Mouse (Mus musculus): Measurements from ENCODE around the gene Shisa4. TPM values are rescaled to one million over a fixed set of nuclear protein-coding genes. Genes with fewer than 3 reads are reported as not detected.

The Shisa4 gene
- polyA plus RNA-seq, 1 experiment from 2014 or later, result 119 TPM

GRCm38 (mm10) chr1:135359071-135359470, 16.0 kb downstream of the Shisa4 start:
- no peak overlapping the region for H3K9ac ChIP-seq (ENCODE audit: low read depth, low read length)
- no peaks in the 10 kb centered on the region for H3K36me3 ChIP-seq (ENCODE audit: control insufficient read depth, insufficient read depth, low read length)
- no peak overlapping the region for H3K4me3 ChIP-seq (ENCODE audit: low read depth, low read length)
- no peaks in the 10 kb centered on the region for H3K27me3 ChIP-seq (ENCODE audit: control insufficient read depth, insufficient read depth, low read depth, low read length)
- H3K9me3 ChIP-seq (replicated peaks; ENCODE audit: control insufficient read depth, low read length, poor library complexity, severe bottlenecking), result no peaks in the 10 kb centered on the region
- H3K27ac ChIP-seq (ENCODE audit: low read length), result no peak overlapping the region
- 40% methylated on average over 2 of the region's 2 CpGs for WGBS
- H3K4me1 ChIP-seq (ENCODE audit: control insufficient read depth, insufficient read depth, low read length), result no peaks in the 10 kb centered on the region
- no peak overlapping the region for H3K4me2 ChIP-seq (ENCODE audit: low read length)
- ATAC-seq, result no peak

GRCm38 (mm10) chr1:135351953-135352352, 23.1 kb downstream of the Shisa4 start:
- Histone ChIP-seq H3K4me2 (ENCODE audit: low read length) (no peak overlapping the region), H3K4me3 (ENCODE audit: low read depth, low read length) (no peak overlapping the region), H3K36me3 (ENCODE audit: control insufficient read depth, insufficient read depth, low read length) (no peaks in the 10 kb centered on the region), H3K9me3 (replicated peaks; ENCODE audit: control insufficient read depth, low read length, poor library complexity, severe bottlenecking) (no peaks in the 10 kb centered on the region), H3K4me1 (ENCODE audit: control insufficient read depth, insufficient read depth, low read length) (no peaks in the 10 kb centered on the region), H3K9ac (ENCODE audit: low read depth, low read length) (no peak overlapping the region), H3K27ac (ENCODE audit: low read length) (no peak overlapping the region), H3K27me3 (ENCODE audit: control insufficient read depth, insufficient read depth, low read depth, low read length) (no peaks in the 10 kb centered on the region)
- 77% methylated on average over 3 of the region's 3 CpGs for WGBS
- no peak for ATAC-seq

GRCm38 (mm10) chr1:135347498-135348169, 27.4 kb downstream of the Shisa4 start:
- Histone ChIP-seq H3K4me2 (ENCODE audit: low read length) (no peak overlapping the region), H3K9me3 (replicated peaks; ENCODE audit: control insufficient read depth, low read length, poor library complexity, severe bottlenecking) (no peaks in the 10 kb centered on the region), H3K4me3 (ENCODE audit: low read depth, low read length) (no peak overlapping the region), H3K36me3 (ENCODE audit: control insufficient read depth, insufficient read depth, low read length) (no peaks in the 10 kb centered on the region), H3K9ac (ENCODE audit: low read depth, low read length) (no peak overlapping the region), H3K4me1 (ENCODE audit: control insufficient read depth, insufficient read depth, low read length) (no peaks in the 10 kb centered on the region), H3K27ac (ENCODE audit: low read length) (no peak overlapping the region), H3K27me3 (ENCODE audit: control insufficient read depth, insufficient read depth, low read depth, low read length) (no peaks in the 10 kb centered on the region)
- no peak for ATAC-seq
- 63% methylated on average over 4 of the region's 4 CpGs for WGBS

GRCm38 (mm10) chr1:135346891-135347290, 28.1 kb downstream of the Shisa4 start:
- H3K27me3 ChIP-seq (ENCODE audit: control insufficient read depth, insufficient read depth, low read depth, low read length), result no peaks in the 10 kb centered on the region
- ATAC-seq, result no peak
- H3K9ac ChIP-seq (ENCODE audit: low read depth, low read length), result no peak overlapping the region
- 68% methylated on average over 3 of the region's 3 CpGs for WGBS
- no peak overlapping the region for H3K27ac ChIP-seq (ENCODE audit: low read length)
- no peak overlapping the region for H3K4me2 ChIP-seq (ENCODE audit: low read length)
- no peaks in the 10 kb centered on the region for H3K4me1 ChIP-seq (ENCODE audit: control insufficient read depth, insufficient read depth, low read length)
- no peak overlapping the region for H3K4me3 ChIP-seq (ENCODE audit: low read depth, low read length)
- no peaks in the 10 kb centered on the region for H3K36me3 ChIP-seq (ENCODE audit: control insufficient read depth, insufficient read depth, low read length)
- no peaks in the 10 kb centered on the region for H3K9me3 ChIP-seq (replicated peaks; ENCODE audit: control insufficient read depth, low read length, poor library complexity, severe bottlenecking)

- Histone ChIP-seq H3K27ac (ENCODE audit: low read length) (no peak overlapping the region), H3K9me3 (replicated peaks; ENCODE audit: control insufficient read depth, low read length, poor library complexity, severe bottlenecking) (no peaks in the 10 kb centered on the region), H3K36me3 (ENCODE audit: control insufficient read depth, insufficient read depth, low read length) (no peaks in the 10 kb centered on the region), H3K27me3 (ENCODE audit: control insufficient read depth, insufficient read depth, low read depth, low read length) (no peaks in the 10 kb centered on the region), H3K4me1 (ENCODE audit: control insufficient read depth, insufficient read depth, low read length) (no peaks in the 10 kb centered on the region), H3K4me3 (ENCODE audit: low read depth, low read length) (no peak overlapping the region), H3K4me2 (ENCODE audit: low read length) (no peak overlapping the region), H3K9ac (ENCODE audit: low read depth, low read length) (no peak overlapping the region)
- ATAC-seq, result no peak
- 59% methylated on average over 4 of the region's 4 CpGs for WGBS
Observed at GRCm38 (mm10) chr1:135344026-135344425, 31.0 kb downstream of the Shisa4 start.

GRCm38 (mm10) chr1:135341947-135342346, 33.1 kb downstream of the Shisa4 start:
- Histone ChIP-seq H3K9ac (ENCODE audit: low read depth, low read length) (no peak overlapping the region), H3K4me3 (ENCODE audit: low read depth, low read length) (no peak overlapping the region), H3K36me3 (ENCODE audit: control insufficient read depth, insufficient read depth, low read length) (no peaks in the 10 kb centered on the region), H3K27ac (ENCODE audit: low read length) (no peak overlapping the region), H3K27me3 (ENCODE audit: control insufficient read depth, insufficient read depth, low read depth, low read length) (no peaks in the 10 kb centered on the region), H3K4me1 (ENCODE audit: control insufficient read depth, insufficient read depth, low read length) (no peaks in the 10 kb centered on the region), H3K9me3 (replicated peaks; ENCODE audit: control insufficient read depth, low read length, poor library complexity, severe bottlenecking) (no peaks in the 10 kb centered on the region), H3K4me2 (ENCODE audit: low read length) (no peak overlapping the region)
- no peak for ATAC-seq
- 80% methylated on average over 8 of the region's 8 CpGs for WGBS

- Histone ChIP-seq H3K27me3 (ENCODE audit: control insufficient read depth, insufficient read depth, low read depth, low read length) (no peaks in the 10 kb centered on the region), H3K4me1 (ENCODE audit: control insufficient read depth, insufficient read depth, low read length) (no peaks in the 10 kb centered on the region), H3K4me3 (ENCODE audit: low read depth, low read length) (no peak overlapping the region), H3K9me3 (replicated peaks; ENCODE audit: control insufficient read depth, low read length, poor library complexity, severe bottlenecking) (no peaks in the 10 kb centered on the region), H3K36me3 (ENCODE audit: control insufficient read depth, insufficient read depth, low read length) (no peaks in the 10 kb centered on the region), H3K27ac (ENCODE audit: low read length) (no peak overlapping the region), H3K9ac (ENCODE audit: low read depth, low read length) (no peak overlapping the region), H3K4me2 (ENCODE audit: low read length) (no peak overlapping the region)
- 74% methylated on average over 6 of the region's 6 CpGs for WGBS
- no peak for ATAC-seq
Observed at GRCm38 (mm10) chr1:135330578-135330977, 44.5 kb downstream of the Shisa4 start.

- Histone ChIP-seq H3K9me3 (replicated peaks; ENCODE audit: control insufficient read depth, low read length, poor library complexity, severe bottlenecking) (no peaks in the 10 kb centered on the region), H3K27ac (ENCODE audit: low read length) (no peak overlapping the region), H3K27me3 (ENCODE audit: control insufficient read depth, insufficient read depth, low read depth, low read length) (no peaks in the 10 kb centered on the region), H3K36me3 (ENCODE audit: control insufficient read depth, insufficient read depth, low read length) (no peaks in the 10 kb centered on the region), H3K9ac (ENCODE audit: low read depth, low read length) (no peak overlapping the region), H3K4me1 (ENCODE audit: control insufficient read depth, insufficient read depth, low read length) (no peaks in the 10 kb centered on the region), H3K4me2 (ENCODE audit: low read length) (no peak overlapping the region), H3K4me3 (ENCODE audit: low read depth, low read length) (no peak overlapping the region)
- WGBS, result 67% methylated on average over 5 of the region's 5 CpGs
- ATAC-seq, result no peak
Observed at GRCm38 (mm10) chr1:135328368-135328767, 46.7 kb downstream of the Shisa4 start.

- no peak for ATAC-seq
- Histone ChIP-seq H3K4me3 (ENCODE audit: low read depth, low read length) (no peak overlapping the region), H3K4me1 (ENCODE audit: control insufficient read depth, insufficient read depth, low read length) (no peaks in the 10 kb centered on the region), H3K27me3 (ENCODE audit: control insufficient read depth, insufficient read depth, low read depth, low read length) (no peaks in the 10 kb centered on the region; the same call in 1 of the 2 replicates), H3K36me3 (ENCODE audit: control insufficient read depth, insufficient read depth, low read length) (no peaks in the 10 kb centered on the region), H3K4me2 (ENCODE audit: low read length) (no peak overlapping the region), H3K9me3 (replicated peaks; ENCODE audit: control insufficient read depth, low read length, poor library complexity, severe bottlenecking) (no peaks in the 10 kb centered on the region), H3K9ac (ENCODE audit: low read depth, low read length) (no peak overlapping the region), H3K27ac (ENCODE audit: low read length) (no peak overlapping the region)
- WGBS, result 83% methylated on average over 2 of the region's 2 CpGs
Observed at GRCm38 (mm10) chr1:135325934-135326333, 49.1 kb downstream of the Shisa4 start.
